Mouse (Mus musculus) heart, postnatal 10 days (tissue): ENCODE data around the gene Cyp2w1. TPM values are rescaled to one million over a fixed set of nuclear protein-coding genes. Genes with fewer than 3 reads are reported as not detected.
A peak's percentile ranks its signal among the peaks of the same experiment; 100 is the strongest.
"Not testable (repeated sequence)": the region's sequence is repeated elsewhere in the genome, so short reads cannot be mapped to it uniquely, and the experiment has no call there.

ENCODE experiments used
- DNase-seq, 2 experiments: peaks; one replicate each; pipeline ENCODE4 v3.0.0; 2021
- intact Hi-C: fragments of 180-260 bp; cut with DNase I; formaldehyde crosslinking; loops from one replicate; pipeline ENCODE4 v1.15.1; 2025
- total RNA-seq, 2 experiments: library from RNA; stranded (reverse); gene quantifications; 2 replicates each; pipeline ENCODE4 v1.2.3; 2021

Gene Cyp2w1
- total RNA-seq, 2 experiments from 2014 or later, result not detected

DNA sequence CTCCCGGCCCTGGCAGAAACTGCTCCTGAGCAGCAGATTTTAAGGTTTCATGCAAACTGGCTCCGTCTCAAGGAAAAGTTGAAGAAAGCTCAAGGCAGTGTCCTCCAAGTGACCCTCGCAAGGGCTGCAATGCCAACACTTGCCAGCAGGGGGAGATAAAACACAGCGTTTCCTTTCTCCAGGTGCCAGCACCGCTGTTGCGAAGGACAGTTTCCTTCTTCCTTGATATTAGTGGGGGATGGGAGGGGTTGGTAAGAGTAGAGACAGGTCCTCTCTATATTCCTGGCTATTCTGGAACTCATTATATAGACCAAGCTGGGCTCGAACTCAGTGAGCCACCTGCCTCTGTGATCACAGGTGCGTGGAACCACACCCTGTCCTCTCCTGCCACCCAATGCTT lies 20.7 kb upstream of the Cyp2w1 start:
- intact Hi-C loops, result loop anchor here (1.0 to 5.0 kb wide), 2 partner anchors 24 to 176 kb away; no protein-coding TSS in a partner anchor

DNA sequence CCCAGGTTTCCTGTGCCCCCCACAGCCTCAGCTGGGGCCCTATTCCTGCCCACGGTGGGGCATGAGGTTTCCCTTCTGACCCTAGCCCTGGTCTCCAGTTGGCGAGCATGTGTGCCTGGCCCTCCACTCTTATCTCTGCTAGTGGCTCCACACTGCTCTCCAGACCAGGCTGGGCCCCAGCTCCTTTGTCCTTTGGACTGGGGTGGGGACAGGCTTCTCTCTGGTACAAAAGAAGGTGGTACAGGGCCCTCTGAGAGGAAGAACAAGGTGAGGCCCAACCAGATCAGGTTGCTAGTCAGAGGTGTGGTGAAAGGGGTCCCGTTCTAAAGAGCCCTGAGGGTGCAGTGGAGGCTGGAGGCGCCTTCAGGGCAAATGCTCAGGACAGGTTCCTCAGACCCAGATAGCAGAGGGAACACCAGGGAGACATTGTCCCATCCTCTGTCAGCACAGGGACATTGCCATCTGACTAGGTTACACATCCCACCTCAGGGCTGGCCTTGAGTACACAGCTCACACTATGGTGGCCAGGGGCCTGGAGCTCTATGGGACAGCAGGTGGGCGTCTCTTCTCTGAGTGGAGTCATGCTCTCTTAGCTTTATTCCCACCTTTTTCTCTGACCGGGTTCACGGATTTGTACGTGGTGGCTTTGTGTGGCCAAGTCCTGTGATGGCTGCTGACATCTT lies 19.7 kb upstream of the Cyp2w1 start:
- intact Hi-C loops, result loop anchor here (1.0 to 5.0 kb wide), 2 partner anchors 23 to 175 kb away; no protein-coding TSS in a partner anchor
- no peak for DNase-seq

More for the DNA sequence above, 20.7 kb upstream of the Cyp2w1 start:
- DNase-seq, result peak; percentile 85 to 92

DNA sequence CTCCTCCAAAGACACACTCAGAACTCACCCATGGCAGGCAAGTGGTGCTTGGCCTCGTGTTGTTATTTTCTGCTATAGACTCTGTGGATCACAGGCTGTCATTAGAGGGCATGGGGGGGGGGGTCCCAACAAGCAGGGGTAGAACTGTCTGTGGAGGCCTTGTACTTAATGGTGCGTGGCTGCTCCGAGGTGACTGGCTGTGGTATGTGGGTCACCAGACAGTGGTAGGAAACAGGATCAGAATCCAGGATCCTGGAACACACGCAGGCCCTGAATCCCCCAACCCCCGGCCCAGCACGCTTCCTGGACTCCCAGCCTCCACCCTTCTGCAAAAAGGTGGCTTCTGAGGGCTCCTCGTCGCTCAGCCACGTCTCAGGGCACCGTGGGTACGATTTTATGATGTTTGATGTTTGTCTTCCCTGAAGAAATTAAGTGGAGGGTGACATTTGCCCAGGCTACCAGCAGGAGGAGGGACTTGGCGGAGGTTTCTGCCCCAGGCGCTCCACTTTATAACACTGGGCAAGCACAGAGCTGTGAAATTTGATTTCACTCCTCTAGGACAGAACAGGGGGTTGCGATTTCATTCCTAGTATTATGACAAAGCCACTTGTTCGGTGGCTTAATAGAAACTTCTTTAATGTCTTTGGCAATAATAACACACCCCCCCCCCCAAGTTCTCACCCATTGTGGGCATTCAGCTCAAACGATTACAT lies 19.0 kb upstream of the Cyp2w1 start:
- intact Hi-C loops, result loop anchor here (5.0 kb wide), 1 partner anchor 174 kb away; no protein-coding TSS in a partner anchor

DNA sequence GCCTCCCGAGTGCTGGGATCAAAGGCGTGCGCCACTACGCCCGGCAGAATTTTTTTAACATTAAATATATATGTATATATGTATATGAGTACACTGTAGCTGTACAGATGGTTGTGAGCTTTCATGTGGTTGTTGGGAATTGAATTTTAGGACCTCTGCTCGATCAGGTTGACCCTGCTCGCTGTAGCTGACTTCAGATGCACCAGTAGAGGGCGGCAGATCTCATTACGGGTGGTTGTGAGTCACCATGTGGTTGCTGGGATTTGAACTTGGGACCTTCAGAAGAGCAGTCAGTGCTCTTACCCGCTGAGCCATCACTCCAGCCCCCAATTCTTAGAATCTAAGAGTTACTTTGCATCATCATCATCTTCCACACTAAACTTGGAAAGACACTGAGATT lies 18.0 kb upstream of the Cyp2w1 start:
- intact Hi-C loops, result loop anchor here (5.0 kb wide), 1 partner anchor 173 kb away; no protein-coding TSS in a partner anchor
- not testable (repeated sequence) for DNase-seq

More for the DNA sequence above, 19.0 kb upstream of the Cyp2w1 start:
- no peak for DNase-seq

DNA sequence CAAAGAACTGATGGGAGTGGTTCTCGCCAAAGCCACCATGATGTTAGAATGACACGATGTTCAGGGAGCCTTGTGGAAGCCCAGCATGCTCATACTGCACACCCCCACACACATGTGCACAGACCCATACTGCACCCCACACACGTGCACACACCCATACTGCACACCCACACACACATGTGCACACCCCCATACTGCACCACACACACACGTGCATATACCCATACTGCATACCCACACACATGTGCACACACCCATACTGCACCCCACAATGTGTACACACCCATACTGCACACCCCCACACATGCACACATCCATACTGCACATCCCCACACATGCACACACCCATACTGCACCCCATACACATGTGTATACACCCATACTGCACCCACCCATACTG lies 16.8 kb upstream of the Cyp2w1 start:
- intact Hi-C loops, result no loop called here
- DNase-seq, result no peak

DNA sequence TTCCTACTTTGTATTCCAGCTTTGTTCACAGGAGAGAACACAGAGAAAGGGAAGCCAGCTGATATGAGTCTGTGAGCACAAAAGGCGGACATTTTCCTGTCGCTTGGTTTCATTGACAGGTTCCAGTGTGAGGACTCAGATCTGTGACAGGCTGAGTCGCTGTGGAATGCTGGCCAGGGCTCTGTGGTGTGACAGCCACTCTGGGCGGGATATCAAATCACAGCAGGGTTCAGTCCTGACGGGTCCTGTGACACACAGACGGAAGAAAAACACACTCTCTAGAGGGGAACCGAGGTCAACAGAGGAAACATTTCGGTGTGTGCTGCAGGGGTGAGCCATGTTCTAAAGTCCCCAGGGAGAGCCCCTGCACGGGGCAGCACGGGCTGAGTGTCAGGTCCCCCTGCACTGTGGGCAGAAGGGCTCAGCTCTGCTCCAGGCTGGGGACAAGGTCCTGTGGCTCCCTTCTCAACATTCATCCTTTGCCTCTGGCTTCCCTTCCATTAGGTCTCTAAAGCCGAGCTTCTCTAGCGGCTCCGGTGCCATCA lies 14.5 kb upstream of the Cyp2w1 start:
- intact Hi-C loops, result no loop called here

DNA sequence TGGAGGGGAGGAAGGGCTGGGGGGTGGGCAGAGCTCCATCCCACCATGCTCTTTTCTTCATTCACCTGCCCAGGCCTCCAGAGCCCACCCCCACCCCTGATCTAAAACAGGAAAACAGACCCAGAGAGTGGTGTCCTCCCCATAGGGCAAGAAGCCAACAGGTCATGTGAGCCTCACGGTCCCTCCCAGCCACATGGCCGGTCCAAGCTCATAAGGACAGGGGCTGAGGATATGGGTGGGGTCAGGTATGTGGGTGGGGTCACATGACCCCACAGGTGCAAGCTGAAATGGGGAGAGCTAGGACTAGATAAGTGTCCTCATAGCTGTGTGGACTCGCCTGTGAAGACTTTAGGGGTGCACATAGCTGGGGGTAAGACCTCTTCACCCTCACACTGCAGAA lies 14.0 kb upstream of the Cyp2w1 start:
- intact Hi-C loops, result no loop called here
- DNase-seq, result peak in 1 of 2 experiments; percentile 48

More for the DNA sequence above, 14.5 kb upstream of the Cyp2w1 start:
- peak; percentile 47 to 53 for DNase-seq

DNA sequence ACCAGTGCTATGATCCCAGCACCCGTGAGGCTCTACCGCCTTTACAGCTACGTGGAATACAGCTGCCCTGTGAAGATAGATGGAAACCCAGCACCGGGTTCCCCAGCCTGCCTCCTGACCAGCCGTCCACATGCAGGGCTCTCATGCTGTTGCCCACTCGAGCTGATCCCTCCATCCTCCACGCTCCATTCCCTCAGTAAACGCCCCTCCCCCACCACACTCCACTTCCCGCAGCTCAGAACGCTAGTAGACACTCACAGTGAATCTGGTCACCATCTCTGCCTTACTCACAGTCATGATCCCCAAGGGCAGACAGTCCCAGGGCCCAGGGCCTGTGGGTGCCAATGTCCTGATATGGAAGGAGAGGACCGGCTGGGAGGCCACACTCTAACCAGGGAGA lies 13.5 kb upstream of the Cyp2w1 start:
- intact Hi-C loops, result no loop called here
- no peak for DNase-seq

DNA sequence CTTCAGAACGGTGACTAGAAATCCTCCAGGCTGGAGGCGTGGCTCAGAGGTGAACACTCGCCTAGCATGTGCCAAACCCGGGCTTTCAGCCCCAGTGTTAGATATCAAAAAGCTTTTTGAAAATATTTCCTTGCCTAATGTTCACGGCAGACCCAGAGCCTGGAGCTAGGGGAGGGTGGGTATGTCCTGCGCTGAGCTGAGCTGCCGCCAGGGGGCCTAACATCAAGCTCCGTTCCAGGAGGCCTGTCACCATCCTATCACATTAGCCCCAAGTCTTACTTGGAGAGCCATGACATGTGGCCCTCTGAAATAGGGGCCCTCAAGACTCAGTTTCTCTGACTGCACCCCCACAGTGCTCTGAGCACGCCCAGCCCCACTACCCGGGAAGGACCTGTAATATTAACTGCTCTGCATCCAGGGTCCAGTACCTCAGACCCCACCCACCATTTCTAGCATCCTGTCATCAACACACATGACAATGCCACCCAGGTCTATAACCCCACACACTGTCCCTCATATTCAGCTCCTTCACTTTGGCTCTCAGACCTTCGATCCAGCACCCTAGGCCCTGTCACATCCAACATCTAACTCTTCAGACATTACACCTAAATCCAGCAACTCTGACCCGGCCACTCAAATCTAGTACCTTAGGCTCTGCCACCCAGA lies 8.3 kb upstream of the Cyp2w1 start:
- intact Hi-C loops, result no loop called here
- DNase-seq, result peak; percentile 83 to 90

DNA sequence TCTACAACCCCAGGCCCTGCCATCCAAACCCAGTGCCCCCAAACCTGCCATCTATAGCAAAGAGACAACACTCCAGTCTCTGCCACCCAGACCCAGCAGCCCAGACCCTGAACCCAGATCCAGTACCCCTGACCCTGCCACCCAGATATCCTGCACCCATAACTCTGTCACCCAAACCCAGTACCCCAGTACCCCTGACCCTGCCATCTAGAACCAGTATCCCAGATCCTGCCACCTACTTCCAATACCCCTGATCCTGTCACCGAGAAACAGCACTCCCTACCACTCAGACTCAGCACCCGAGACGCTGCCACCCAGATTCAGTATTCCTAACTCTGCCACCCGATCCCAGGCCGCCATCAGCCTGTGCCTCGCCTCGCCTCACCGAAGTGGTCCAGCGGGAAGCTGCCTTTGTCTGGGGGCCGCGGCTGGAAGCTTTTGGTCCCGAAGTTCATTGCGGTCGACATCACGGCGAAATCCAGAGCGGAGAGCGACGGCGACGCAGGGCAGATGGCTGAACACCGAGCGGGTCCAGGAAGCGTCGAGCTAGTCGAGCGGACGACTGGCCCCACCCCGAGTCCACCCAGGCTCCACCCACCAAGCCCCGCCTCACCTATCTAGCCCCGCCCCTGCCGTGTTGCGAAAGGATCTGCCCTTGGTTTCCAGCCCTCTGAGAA lies 7.6 kb upstream of the Cyp2w1 start:
- intact Hi-C loops, result no loop called here
- peak; percentile 95 to 98 for DNase-seq

DNA sequence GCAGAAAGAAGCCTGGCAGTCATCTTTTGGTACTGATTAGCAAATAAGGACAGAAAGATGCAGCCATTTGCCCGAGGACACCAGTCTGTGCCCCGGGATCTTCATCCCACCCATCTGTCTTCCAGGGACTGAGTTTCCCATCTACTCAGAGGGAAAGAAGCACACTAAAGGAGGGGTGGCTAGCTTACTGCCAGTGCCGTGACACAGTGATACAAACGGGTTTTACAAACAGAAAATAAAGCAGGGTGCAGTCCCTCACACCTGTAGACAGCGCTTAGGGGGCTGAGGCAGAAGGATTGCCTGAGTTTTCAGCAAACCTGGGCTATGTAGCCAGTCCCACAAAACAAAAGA lies 7.1 kb upstream of the Cyp2w1 start:
- DNase-seq, result no peak
- intact Hi-C loops, result no loop called here

DNA sequence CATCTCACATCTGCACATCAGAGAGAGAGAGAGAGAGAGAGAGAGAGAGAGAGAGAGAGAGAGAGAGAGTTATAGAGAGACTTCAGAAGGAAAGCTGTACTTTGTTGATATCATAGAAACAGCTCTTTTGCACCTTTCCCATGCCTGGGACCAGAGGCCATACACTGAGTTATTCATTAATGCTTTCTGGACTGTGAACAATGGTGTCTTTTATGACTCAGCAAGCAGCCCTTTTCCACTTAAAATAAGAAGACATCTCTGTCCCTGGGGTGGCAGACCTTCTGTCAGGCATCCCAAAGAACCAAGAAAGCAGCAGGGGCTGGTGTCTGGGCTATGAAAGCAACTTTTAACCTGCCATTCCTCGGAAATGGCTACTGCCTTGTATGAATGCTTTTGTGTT lies 5.2 kb upstream of the Cyp2w1 start:
- no peak for DNase-seq
- intact Hi-C loops, result no loop called here

DNA sequence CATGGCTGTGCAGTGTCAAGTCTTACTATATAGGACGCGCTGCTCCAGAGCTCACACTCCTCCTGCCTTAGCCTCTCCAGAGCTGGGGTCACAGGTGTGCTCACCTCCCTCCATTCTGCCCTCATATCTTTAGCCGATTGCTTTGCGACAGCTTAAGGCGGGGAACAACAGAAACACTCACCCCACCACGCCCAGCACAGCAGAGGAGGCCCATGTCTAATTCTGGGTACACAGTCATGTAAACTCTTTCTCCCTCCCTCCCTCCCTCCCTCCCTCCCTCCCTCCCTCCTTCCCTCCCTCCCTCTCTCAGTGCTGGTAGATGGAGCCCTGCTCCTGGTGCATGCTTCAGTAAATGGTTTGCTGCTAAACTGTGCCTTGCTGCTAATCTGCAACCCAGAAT lies 2.7 kb upstream of the Cyp2w1 start:
- intact Hi-C loops, result loop anchor here (10.0 kb wide), 1 partner anchor 315 kb away; no protein-coding TSS in a partner anchor
- no peak for DNase-seq

DNA sequence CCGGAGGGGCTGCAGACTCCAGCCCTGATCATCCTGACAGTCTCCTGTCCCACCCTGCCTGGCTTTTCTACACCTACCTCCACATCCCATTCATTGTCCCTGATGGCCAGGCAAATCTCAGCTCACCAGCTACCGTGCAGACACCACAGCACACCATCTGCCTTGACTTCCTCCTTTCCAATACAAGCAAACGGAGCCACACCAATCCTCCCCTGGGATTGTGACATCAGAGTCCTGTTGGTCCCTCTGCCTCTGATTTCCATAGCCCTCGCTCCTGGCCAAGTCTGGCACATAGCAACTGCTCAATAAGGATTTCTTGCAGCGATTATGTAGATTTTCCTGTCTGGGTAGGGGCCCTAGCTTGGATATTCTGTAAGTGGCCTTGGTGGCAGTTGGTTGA lies 1.3 kb upstream of the Cyp2w1 start, which contains the start of gene Cox19:
Gene Cox19, minus strand, starts transcription at position 285 of the 400 bp plus-strand sequence.
- DNase-seq, result no peak
- intact Hi-C loops, result loop anchor here (10.0 kb wide), 1 partner anchor 314 kb away; no protein-coding TSS in a partner anchor

DNA sequence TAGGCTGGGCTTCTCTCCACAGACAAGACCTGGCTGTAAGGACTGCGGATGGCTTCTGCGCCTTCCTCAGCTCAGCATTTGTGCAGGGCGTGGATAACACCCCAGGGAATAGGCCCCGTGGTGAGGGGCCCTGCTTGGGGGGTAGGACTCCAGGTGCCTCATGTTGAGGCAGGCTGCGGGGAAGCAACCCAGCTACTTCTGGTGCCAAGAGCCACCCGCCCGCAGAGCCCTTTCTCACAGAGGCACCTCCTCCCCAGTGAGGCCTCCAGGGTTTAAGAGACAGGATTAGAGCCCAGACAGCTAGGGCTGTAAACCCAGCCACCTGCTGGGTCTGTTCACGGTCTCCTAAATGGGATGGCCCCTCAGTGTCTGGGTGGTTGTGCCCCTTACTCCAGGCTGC lies 789 bp upstream of the Cyp2w1 start:
- intact Hi-C loops, result loop anchor here (10.0 kb wide), 1 partner anchor 313 kb away; no protein-coding TSS in a partner anchor
- DNase-seq, result no peak

DNA sequence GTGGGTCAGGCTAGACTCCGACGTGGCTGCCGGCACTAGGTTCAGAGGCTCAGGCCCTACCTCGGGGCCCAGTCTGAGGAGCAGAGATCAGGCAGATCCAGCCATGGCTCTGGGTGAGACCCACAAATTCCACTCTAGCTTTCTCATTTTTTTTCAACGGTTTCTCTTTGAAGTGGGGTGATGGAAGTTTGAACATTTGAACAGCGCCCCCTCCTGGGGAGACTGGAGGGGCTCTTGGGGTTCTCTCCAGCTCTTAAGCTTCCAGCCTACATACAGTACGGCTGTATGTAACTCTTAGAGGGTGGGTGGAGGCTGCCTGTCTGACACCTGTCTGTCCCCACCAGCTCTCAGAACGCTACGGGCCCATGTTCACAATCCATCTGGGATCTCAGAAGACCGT lies 1.1 kb downstream of the Cyp2w1 start:
- intact Hi-C loops, result loop anchor here (10.0 kb wide), 1 partner anchor 311 kb away; no protein-coding TSS in a partner anchor
- DNase-seq, result no peak

DNA sequence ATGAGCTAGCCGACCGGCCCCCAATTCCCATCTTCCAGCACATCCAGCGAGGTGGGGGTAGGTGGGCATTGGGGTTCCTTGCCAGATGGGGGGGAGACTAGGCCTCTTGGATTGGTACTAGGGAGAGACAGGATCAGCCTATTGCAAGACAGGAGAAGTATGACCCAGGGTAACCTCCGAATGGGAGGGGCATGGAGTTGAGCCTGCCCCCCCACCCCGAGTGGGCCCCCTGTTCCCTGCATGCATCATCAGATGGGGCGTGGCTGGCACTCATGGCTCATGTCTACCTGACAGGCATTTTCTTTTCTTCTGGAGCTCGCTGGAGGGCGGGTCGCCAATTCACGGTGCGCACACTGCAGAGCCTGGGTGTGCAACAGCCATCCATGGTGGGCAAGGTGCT lies 1.5 kb downstream of the Cyp2w1 start:
- DNase-seq, result no peak
- intact Hi-C loops, result loop anchor here (2.0 to 10.0 kb wide), 2 partner anchors 71 to 311 kb away; no protein-coding TSS in a partner anchor

DNA sequence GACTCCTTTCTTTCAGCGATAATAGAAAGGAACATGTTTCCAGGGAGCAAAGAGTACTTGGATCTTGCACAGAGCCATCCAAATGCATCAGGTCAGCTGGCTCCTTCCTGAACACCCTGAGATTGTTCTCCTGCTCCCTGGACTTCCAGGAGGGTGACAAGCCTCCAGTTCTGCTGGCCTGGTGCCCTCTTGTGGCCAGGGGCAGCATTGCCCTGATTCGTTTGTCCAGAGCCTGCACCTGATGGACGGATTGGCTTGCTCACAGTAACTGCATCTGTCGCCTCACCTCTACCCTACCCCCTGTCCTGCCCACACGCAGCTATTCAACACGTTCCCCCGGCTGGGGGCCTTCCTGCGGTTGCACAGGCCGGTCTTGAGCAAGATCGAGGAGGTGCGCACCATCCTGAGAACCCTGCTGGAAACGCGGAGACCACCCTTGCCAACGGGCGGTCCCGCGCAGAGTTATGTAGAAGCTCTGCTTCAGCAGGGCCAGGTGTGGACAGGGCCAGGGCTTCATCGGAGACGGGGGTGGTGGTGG lies 2.9 kb downstream of the Cyp2w1 start:
- intact Hi-C loops, result loop anchor here (1.0 to 10.0 kb wide), 3 partner anchors 23 to 309 kb away; no protein-coding TSS in a partner anchor
- DNase-seq, result peak; percentile 83 to 90

DNA sequence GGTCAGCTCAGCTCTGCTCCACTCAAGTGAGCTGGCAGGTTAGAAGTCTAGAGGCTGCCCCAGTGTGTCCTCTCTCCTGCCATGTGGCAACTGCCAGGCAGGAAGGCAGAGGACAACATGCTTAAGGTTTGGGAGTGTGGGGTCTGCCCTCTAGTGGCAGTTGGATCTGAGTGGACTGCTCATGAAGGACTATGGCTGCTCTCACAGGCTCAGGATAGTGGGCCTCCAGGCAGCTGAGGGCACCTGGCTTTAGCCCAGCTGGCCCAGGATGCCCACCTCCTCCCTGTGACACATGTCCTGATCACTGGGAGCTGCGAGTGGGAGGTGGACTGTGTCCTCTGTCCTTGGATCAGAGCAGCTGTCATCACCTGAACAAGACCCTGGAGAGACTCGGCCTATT lies 6.2 kb downstream of the Cyp2w1 start:
- DNase-seq, result peak; percentile 73 to 76
- intact Hi-C loops, result loop anchor here (10.0 kb wide), 1 partner anchor 306 kb away; no protein-coding TSS in a partner anchor

DNA sequence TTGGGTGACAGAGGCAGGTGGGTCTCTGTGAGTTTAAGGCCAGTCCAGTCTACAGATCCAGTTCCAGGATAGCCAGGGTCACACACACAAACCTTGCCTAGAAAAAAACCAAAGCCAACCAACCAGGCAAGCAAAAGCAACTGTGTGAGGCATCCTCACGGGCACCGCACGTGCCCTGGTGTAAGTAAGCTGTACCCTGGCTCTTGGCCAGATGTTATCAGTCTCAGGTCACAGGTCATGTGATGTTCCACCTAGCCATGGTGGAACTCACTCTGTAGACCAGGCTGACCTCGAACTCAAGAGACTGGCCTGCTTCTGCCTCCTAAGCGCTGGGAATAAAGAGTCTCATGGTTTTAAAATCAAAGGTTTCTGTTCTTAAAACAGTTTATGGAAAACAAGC lies 6.8 kb downstream of the Cyp2w1 start:
- no peak for DNase-seq
- intact Hi-C loops, result loop anchor here (10.0 kb wide), 1 partner anchor 306 kb away; no protein-coding TSS in a partner anchor
